Mouse (Mus musculus) limb, embryonic 14.5 days (tissue): ENCODE data around the gene Gm28539. TPM values are rescaled to one million over a fixed set of nuclear protein-coding genes. Genes with fewer than 3 reads are reported as not detected.

ENCODE experiments used
- ATAC-seq: fragments of 200-750 bp; cut with Nextera tagmentation; 2 replicates; pipeline ENCODE4 v1.8.0; 2017; ENCODE audit warnings: low read depth, moderate number of reproducible peaks, moderate TSS enrichment; ENCODE audit not compliant: low FRiP score
- DNase-seq: peaks from one replicate; pipeline ENCODE4 v3.0.0-alpha.2; 2015; ENCODE audit warnings: low spot score
- H3K27ac ChIP-seq: fragments of 300-500 bp; sonication (generic); replicated peaks from 2 replicates; pipeline ENCODE4 v1.5.1; 2014; ENCODE audit warnings: low read depth, mild to moderate bottlenecking, low read length, moderate library complexity, mixed read lengths
- H3K27me3 ChIP-seq: fragments of 300-500 bp; sonication (generic); 2 replicates; pipeline ENCODE4 v1.6.1; 2014; ENCODE audit warnings: low read length, mixed read lengths; ENCODE audit not compliant: control insufficient read depth, insufficient read depth
- H3K36me3 ChIP-seq: fragments of 300-500 bp; sonication (generic); 2 replicates; pipeline ENCODE4 v1.6.1; 2014; ENCODE audit warnings: mild to moderate bottlenecking, low read length, moderate library complexity, mixed read lengths; ENCODE audit not compliant: control insufficient read depth, insufficient read depth
- H3K4me1 ChIP-seq: fragments of 300-500 bp; sonication (generic); 2 replicates; pipeline ENCODE4 v1.6.1; 2014; ENCODE audit warnings: antibody characterized with exemption, low read length, mixed read lengths; ENCODE audit not compliant: control insufficient read depth, insufficient read depth
- H3K4me2 ChIP-seq: fragments of 300-500 bp; sonication (generic); replicated peaks from 2 replicates; pipeline ENCODE4 v1.6.1; 2014; ENCODE audit warnings: low read depth, mild to moderate bottlenecking, low read length, moderate library complexity; ENCODE audit not compliant: severe bottlenecking
- H3K4me3 ChIP-seq: fragments of 300-500 bp; sonication (generic); replicated peaks from 2 replicates; pipeline ENCODE4 v1.5.1; 2014; ENCODE audit warnings: low read length
- H3K9ac ChIP-seq: fragments of 300-500 bp; sonication (generic); 2 replicates; pipeline ENCODE4 v1.6.1; 2014; ENCODE audit warnings: mild to moderate bottlenecking, low read depth, low read length, moderate library complexity; ENCODE audit not compliant: severe bottlenecking
- H3K9me3 ChIP-seq: fragments of 300-500 bp; sonication (generic); 2 replicates; pipeline ENCODE4 v1.6.1; 2016; ENCODE audit warnings: low read length; ENCODE audit not compliant: control insufficient read depth
- POLR2A ChIP-seq: fragments of 200-500 bp; IDR thresholded peaks from 2 replicates; pipeline ENCODE4 v1.8.0; 2012; ENCODE audit warnings: inconsistent platforms, mild to moderate bottlenecking, moderate library complexity, borderline replicate concordance; ENCODE audit not compliant: insufficient read depth, insufficient read length; ENCODE audit errors: extremely low read depth
- WGBS: fragments of 180-500 bp; shearing (Covaris S2); extraction: QIAGEN DNeasy Blood & Tissue Kit; methylation state at CpG from one replicate; pipeline ENCODE4 v1.1.7; 2014; 5-methylcytosine and 5-hydroxymethylcytosine counted together
- polyA plus RNA-seq, 2 experiments: library from polyadenylated mRNA; depleted of rRNA in 1 of 2; stranded (reverse) in 1 of 2; unstranded in 1 of 2; fragments of >200 nt; fragmentation: Nextera tagmentation in 1 of 2; extraction: Ambion mirVana in 1 of 2; gene quantifications; 2 replicates each; pipeline versions ENCODE4 v1.2.1 to v1.2.3; 2012 to 2014

Gm28539 gene
- polyA plus RNA-seq, 2 experiments, result 4.9 TPM; not detected in 1

DNA sequence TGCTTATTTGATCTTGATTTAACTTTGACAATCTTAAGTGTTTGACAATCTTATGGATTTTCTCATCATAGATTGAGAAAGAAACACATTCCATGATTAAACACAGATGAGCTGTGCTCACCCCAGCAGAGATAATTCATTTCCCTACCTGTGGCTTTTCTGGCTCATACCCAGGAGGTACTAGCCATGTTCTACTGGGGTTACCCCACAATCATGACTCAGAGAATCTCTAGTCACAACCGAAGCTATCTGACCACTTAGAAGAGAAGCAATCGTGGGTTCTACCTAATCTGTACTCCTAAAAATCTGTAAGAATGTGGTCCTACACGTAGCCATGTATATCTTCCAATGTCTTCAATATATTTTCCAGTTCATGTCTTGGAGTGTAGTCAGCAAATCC is 168.9 kb downstream of the Gm28539 start:
- WGBS, result 63% methylated on average over 3 of the region's 3 CpGs
- no peaks in the 10 kb centered on the region for H3K4me1 ChIP-seq
- no peak for ATAC-seq
- H3K4me2 ChIP-seq, result no peak overlapping the region
- H3K27ac ChIP-seq, result no peak overlapping the region
- H3K36me3 ChIP-seq, result no peaks in the 10 kb centered on the region
- TF ChIP-seq POLR2A, result no peak
- H3K9ac ChIP-seq, result no peak overlapping the region
- no peaks in the 10 kb centered on the region for H3K27me3 ChIP-seq
- no peaks in the 10 kb centered on the region for H3K9me3 ChIP-seq
- DNase-seq, result no peak
- no peak overlapping the region for H3K4me3 ChIP-seq

Other genes starting within 250 kb of the Gm28539 start
- gene Tbx1, start 245.9 kb upstream of the Gm28539 start, polyA plus RNA-seq (2012; rRNA removed), result 12.1 and 16.0 TPM in 2 replicates
- 8.0 and 8.7 TPM in 2 replicates for gene Tbx1, start 245.9 kb upstream of the Gm28539 start, polyA plus RNA-seq (2014; fragmentation: Nextera tagmentation; extraction: Ambion mirVana)
- 3.0 and 4.5 TPM in 2 replicates for gene Gp1bb, start 214.2 kb upstream of the Gm28539 start, polyA plus RNA-seq (2012; rRNA removed)
- 3.7 and 4.3 TPM in 2 replicates for gene Gp1bb, start 214.2 kb upstream of the Gm28539 start, polyA plus RNA-seq (2014; fragmentation: Nextera tagmentation; extraction: Ambion mirVana)
- gene Gm49601, start 210.2 kb upstream of the Gm28539 start, polyA plus RNA-seq (2012; rRNA removed), result 34.5 and 42.9 TPM in 2 replicates
- gene Gm49601, start 210.2 kb upstream of the Gm28539 start, polyA plus RNA-seq (2014; fragmentation: Nextera tagmentation; extraction: Ambion mirVana), result 1.9 and 2.7 TPM in 2 replicates
- gene Sept5, start 206.6 kb upstream of the Gm28539 start, polyA plus RNA-seq (2012; rRNA removed), result 94.5 and 97.4 TPM in 2 replicates
- 43.4 and 44.0 TPM in 2 replicates for gene Sept5, start 206.6 kb upstream of the Gm28539 start, polyA plus RNA-seq (2014; fragmentation: Nextera tagmentation; extraction: Ambion mirVana)
- gene Cldn5, start 59.7 kb upstream of the Gm28539 start, polyA plus RNA-seq (2012; rRNA removed), result 33.6 and 37.4 TPM in 2 replicates
- gene Cldn5, start 59.7 kb upstream of the Gm28539 start, polyA plus RNA-seq (2014; fragmentation: Nextera tagmentation; extraction: Ambion mirVana), result 26.1 and 29.9 TPM in 2 replicates
- 67.0 and 72.1 TPM in 2 replicates for gene Ufd1, start 24.8 kb upstream of the Gm28539 start, polyA plus RNA-seq (2012; rRNA removed)
- 63.9 and 69.9 TPM in 2 replicates for gene Ufd1, start 24.8 kb upstream of the Gm28539 start, polyA plus RNA-seq (2014; fragmentation: Nextera tagmentation; extraction: Ambion mirVana)
- gene Cdc45, start 24.6 kb upstream of the Gm28539 start, polyA plus RNA-seq (2012; rRNA removed), result 52.5 and 53.2 TPM in 2 replicates
- gene Cdc45, start 24.6 kb upstream of the Gm28539 start, polyA plus RNA-seq (2014; fragmentation: Nextera tagmentation; extraction: Ambion mirVana), result 36.8 and 39.8 TPM in 2 replicates
- 49.5 and 55.3 TPM in 2 replicates for gene 2510002D24Rik, start within 50 bp of the Gm28539 start, polyA plus RNA-seq (2012; rRNA removed)
- gene 2510002D24Rik, start within 50 bp of the Gm28539 start, polyA plus RNA-seq (2014; fragmentation: Nextera tagmentation; extraction: Ambion mirVana), result 24.4 and 28.2 TPM in 2 replicates
- gene Mrpl40, start 40.3 kb downstream of the Gm28539 start, polyA plus RNA-seq (2012; rRNA removed), result 20.9 and 30.4 TPM in 2 replicates
- 65.6 and 66.1 TPM in 2 replicates for gene Mrpl40, start 40.3 kb downstream of the Gm28539 start, polyA plus RNA-seq (2014; fragmentation: Nextera tagmentation; extraction: Ambion mirVana)
- gene Hira, start 40.5 kb downstream of the Gm28539 start, polyA plus RNA-seq (2012; rRNA removed), result 64.0 and 71.5 TPM in 2 replicates
- 14.1 and 14.3 TPM in 2 replicates for gene Hira, start 40.5 kb downstream of the Gm28539 start, polyA plus RNA-seq (2014; fragmentation: Nextera tagmentation; extraction: Ambion mirVana)